Mouse (Mus musculus) intestine, embryonic 16.5 days (tissue): ENCODE measurements around the gene Izumo4. TPM values are rescaled to one million over a fixed set of nuclear protein-coding genes. Genes with fewer than 3 reads are reported as not detected.

Experiments used
- ATAC-seq: fragments of 200-750 bp; cut with Nextera tagmentation; 2 replicates; pipeline ENCODE4 v1.8.0; 2017; ENCODE audit warnings: moderate TSS enrichment, moderate library complexity
- H3K27ac ChIP-seq: fragments of 300-500 bp; sonication (generic); 2 replicates; pipeline ENCODE4 v1.5.1; 2014; ENCODE audit warnings: mild to moderate bottlenecking, low read length
- H3K27me3 ChIP-seq: fragments of 300-500 bp; sonication (generic); replicated peaks from 2 replicates; pipeline ENCODE4 v1.6.1; 2014; ENCODE audit warnings: low read length, control low read depth, mixed read lengths; ENCODE audit not compliant: control insufficient read depth, insufficient read depth
- H3K36me3 ChIP-seq: fragments of 300-500 bp; sonication (generic); 2 replicates; pipeline ENCODE4 v1.6.1; 2014; ENCODE audit warnings: low read length, control low read depth; ENCODE audit not compliant: control insufficient read depth, insufficient read depth
- H3K4me1 ChIP-seq: fragments of 300-500 bp; sonication (generic); 2 replicates; pipeline ENCODE4 v1.6.1; 2014; ENCODE audit warnings: low read length, control low read depth, mixed read lengths; ENCODE audit not compliant: control insufficient read depth, insufficient read depth
- H3K4me2 ChIP-seq: fragments of 300-500 bp; sonication (generic); 2 replicates; pipeline ENCODE4 v1.6.1; 2014; ENCODE audit warnings: low read depth, low read length, control low read depth
- H3K4me3 ChIP-seq: fragments of 300-500 bp; sonication (generic); 2 replicates; pipeline ENCODE4 v1.5.1; 2014; ENCODE audit warnings: mild to moderate bottlenecking, low read length
- H3K9ac ChIP-seq: fragments of 300-500 bp; sonication (generic); 2 replicates; pipeline ENCODE4 v1.6.1; 2014; ENCODE audit warnings: low read depth, low read length
- H3K9me3 ChIP-seq: fragments of 300-500 bp; sonication (generic); 2 replicates; pipeline ENCODE4 v1.6.1; 2016; ENCODE audit warnings: low read length, control low read depth; ENCODE audit not compliant: control insufficient read depth
- WGBS: fragments of 180-500 bp; shearing (Covaris S2); extraction: QIAGEN DNeasy Blood & Tissue Kit; methylation state at CpG from one replicate; pipeline ENCODE4 v1.1.7; 2014; 5-methylcytosine and 5-hydroxymethylcytosine counted together
- polyA plus RNA-seq: library from polyadenylated mRNA; unstranded; fragments of >200 nt; fragmentation: Nextera tagmentation; extraction: Ambion mirVana; gene quantifications from 2 replicates; pipeline ENCODE4 v1.2.1, GENCODE M21; 2015

Gene Izumo4
- polyA plus RNA-seq, 1 experiment from 2014 or later, result 25.0 TPM

DNA sequence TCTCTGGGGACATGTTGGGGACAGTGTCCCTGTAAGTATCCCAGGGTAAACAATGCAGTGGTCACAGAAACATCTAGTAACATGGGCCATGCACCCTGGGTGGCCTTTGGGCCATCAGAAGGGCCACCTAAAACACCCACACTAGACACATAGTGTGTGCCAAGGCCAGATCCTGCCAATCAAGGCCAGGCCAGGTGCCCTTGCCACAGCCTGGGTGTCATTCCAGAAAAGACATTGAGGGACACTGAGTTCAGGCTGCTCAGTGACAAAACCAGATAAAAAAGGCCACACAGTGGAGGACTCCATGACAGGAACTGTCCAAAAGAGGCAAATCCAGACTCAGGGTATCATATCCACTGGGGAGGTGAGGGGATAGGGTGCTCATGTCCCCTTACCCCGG, 18.3 kb upstream of the Izumo4 start:
- Histone ChIP-seq H3K4me1 (peaks cover 9% of the 10 kb centered on the region), H3K27ac (no peak overlapping the region), H3K4me3 (no peak overlapping the region), H3K9me3 (no peaks in the 10 kb centered on the region), H3K27me3 (no peaks in the 10 kb centered on the region), H3K36me3 (no peaks in the 10 kb centered on the region; the same call in 1 of the 2 replicates), H3K9ac (no peak overlapping the region), H3K4me2 (no peak overlapping the region)
- ATAC-seq, result no peak
- 87% methylated on average over 1 of the region's 1 CpGs for WGBS

DNA sequence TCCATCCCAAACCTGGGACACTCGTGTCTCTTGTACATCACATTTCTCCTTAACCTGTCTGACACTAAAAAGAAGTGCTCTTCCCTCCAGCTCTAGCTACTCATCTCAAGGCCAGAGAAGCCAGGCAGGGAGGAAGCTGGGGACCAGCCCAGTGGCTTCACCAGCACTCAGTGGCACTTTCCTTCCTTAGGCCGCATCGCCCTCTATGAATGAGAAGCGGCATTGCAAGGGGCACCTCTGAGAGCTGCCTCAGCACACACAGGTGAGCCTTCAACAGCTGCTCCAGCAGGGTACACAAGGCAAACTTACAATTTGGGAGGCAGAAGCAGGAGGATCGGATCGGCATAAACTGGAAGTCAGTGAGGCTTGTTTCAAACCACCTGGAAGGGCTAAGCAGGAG, 17.8 kb upstream of the Izumo4 start:
- Histone ChIP-seq H3K9ac (no peak overlapping the region), H3K9me3 (no peaks in the 10 kb centered on the region), H3K36me3 (no peaks in the 10 kb centered on the region; the same call in 1 of the 2 replicates), H3K4me2 (no peak overlapping the region), H3K27ac (no peak overlapping the region), H3K4me3 (no peak overlapping the region), H3K27me3 (no peaks in the 10 kb centered on the region), H3K4me1 (peaks cover 4% of the 10 kb centered on the region)
- peak; percentile 60 for ATAC-seq
- 62% methylated on average over 6 of the region's 6 CpGs for WGBS

DNA sequence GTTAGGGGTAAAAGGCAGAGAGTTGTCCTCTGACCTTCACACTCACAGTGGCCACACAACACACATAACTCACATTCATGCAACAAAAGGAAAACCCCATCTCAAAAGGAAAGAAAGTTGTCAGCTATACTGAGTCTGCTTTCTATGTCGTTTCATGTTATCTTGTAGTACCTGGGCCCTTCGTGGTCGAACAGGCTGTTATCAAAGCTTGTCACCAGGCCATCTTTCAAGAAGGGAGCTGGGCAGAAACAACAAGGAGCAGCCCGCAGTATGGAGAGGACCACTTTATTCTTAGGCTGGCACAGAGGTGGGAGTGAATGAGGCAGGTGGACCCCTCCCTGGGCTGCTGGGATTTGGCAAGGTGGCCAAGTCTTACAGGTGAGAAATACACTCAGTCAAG, 17.0 kb upstream of the Izumo4 start:
- peaks cover 1% of the 10 kb centered on the region; the same call in 1 of the 2 replicates for H3K36me3 ChIP-seq
- 82% methylated on average over 4 of the region's 4 CpGs for WGBS
- H3K9me3 ChIP-seq, result no peaks in the 10 kb centered on the region
- no peak overlapping the region for H3K27ac ChIP-seq
- H3K4me1 ChIP-seq, result 0 out of 2 replicates have a peak, but pooled peaks cover 2% of the 10 kb centered on the region
- ATAC-seq, result no peak
- no peak overlapping the region for H3K9ac ChIP-seq
- no peak overlapping the region for H3K4me3 ChIP-seq
- no peak overlapping the region for H3K4me2 ChIP-seq
- no peaks in the 10 kb centered on the region for H3K27me3 ChIP-seq

DNA sequence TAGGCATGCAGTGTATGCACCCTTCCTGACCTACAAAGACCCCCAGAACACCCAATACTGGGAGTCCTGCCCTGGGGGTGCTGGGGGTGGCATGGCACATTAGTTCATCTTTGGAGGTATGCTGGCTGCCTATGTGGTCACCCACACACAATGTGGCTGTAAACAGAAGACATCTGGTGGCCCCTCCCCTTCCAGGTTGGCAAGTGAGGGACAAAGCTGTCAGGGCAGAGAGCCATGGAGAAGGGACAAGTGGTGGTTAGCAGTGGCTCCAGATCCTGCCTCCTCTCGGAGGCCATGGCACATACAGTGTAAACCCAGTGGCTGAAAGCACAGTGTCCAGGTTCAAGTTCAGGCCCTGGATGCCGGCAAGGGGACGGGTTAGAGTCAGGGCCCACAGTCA, 15.4 kb upstream of the Izumo4 start:
- Histone ChIP-seq H3K4me2 (no peak overlapping the region), H3K27ac (no peak overlapping the region), H3K4me1 (0 out of 2 replicates have a peak, but pooled peaks cover 2% of the 10 kb centered on the region), H3K27me3 (no peaks in the 10 kb centered on the region), H3K4me3 (no peak overlapping the region), H3K9me3 (no peaks in the 10 kb centered on the region), H3K9ac (no peak overlapping the region), H3K36me3 (peaks cover 2% of the 10 kb centered on the region; the same call in 1 of the 2 replicates)
- no peak for ATAC-seq
- WGBS, result 96% methylated on average over 3 of the region's 3 CpGs

GRCm38 (mm10) chr10:80687850-80688249, 14.1 kb upstream of the Izumo4 start:
- Histone ChIP-seq H3K4me3 (no peak overlapping the region), H3K9me3 (no peaks in the 10 kb centered on the region), H3K4me2 (no peak overlapping the region), H3K4me1 (0 out of 2 replicates have a peak, but pooled peaks cover 2% of the 10 kb centered on the region), H3K27me3 (no peaks in the 10 kb centered on the region), H3K36me3 (peaks cover 2% of the 10 kb centered on the region; the same call in 1 of the 2 replicates), H3K27ac (no peak overlapping the region), H3K9ac (no peak overlapping the region)
- 37% methylated on average over 5 of the region's 5 CpGs for WGBS
- peak; percentile 77 for ATAC-seq

- Histone ChIP-seq H3K36me3 (0 out of 2 replicates have a peak, but pooled peaks cover 2% of the 10 kb centered on the region), H3K4me1 (peaks cover 8% of the 10 kb centered on the region; the same call in 1 of the 2 replicates), H3K9me3 (no peaks in the 10 kb centered on the region), H3K4me2 (no peak overlapping the region), H3K9ac (peak overlapping the region; percentile 14; the same call in 1 of the 2 replicates), H3K27me3 (no peaks in the 10 kb centered on the region), H3K27ac (no peak overlapping the region), H3K4me3 (no peak overlapping the region)
- ATAC-seq, result no peak
- WGBS, result 78% methylated on average over 14 of the region's 14 CpGs
Observed at GRCm38 (mm10) chr10:80692249-80693165, 9.5 kb upstream of the Izumo4 start.

- ATAC-seq, result no peak
- Histone ChIP-seq H3K9me3 (no peaks in the 10 kb centered on the region), H3K27me3 (no peaks in the 10 kb centered on the region), H3K27ac (no peak overlapping the region), H3K4me2 (no peak overlapping the region), H3K9ac (no peak overlapping the region), H3K36me3 (0 out of 2 replicates have a peak, but pooled peaks cover 2% of the 10 kb centered on the region), H3K4me1 (peaks cover 8% of the 10 kb centered on the region; the same call in 1 of the 2 replicates), H3K4me3 (no peak overlapping the region)
- 94% methylated on average over 12 of the region's 12 CpGs for WGBS
Observed at GRCm38 (mm10) chr10:80693401-80694045, 8.5 kb upstream of the Izumo4 start.

GRCm38 (mm10) chr10:80694159-80694938, 7.6 kb upstream of the Izumo4 start:
- no peak overlapping the region for H3K4me2 ChIP-seq
- no peaks in the 10 kb centered on the region for H3K27me3 ChIP-seq
- H3K9ac ChIP-seq, result no peak overlapping the region
- ATAC-seq, result no peak
- H3K27ac ChIP-seq, result no peak overlapping the region
- 0 out of 2 replicates have a peak, but pooled peaks cover 2% of the 10 kb centered on the region for H3K36me3 ChIP-seq
- no peaks in the 10 kb centered on the region for H3K9me3 ChIP-seq
- 91% methylated on average over 13 of the region's 13 CpGs for WGBS
- peaks cover 8% of the 10 kb centered on the region; the same call in 1 of the 2 replicates for H3K4me1 ChIP-seq
- no peak overlapping the region for H3K4me3 ChIP-seq
